Mouse (Mus musculus): ENCODE measurements around the gene Gtpbp6.
A peak's percentile ranks its signal among the peaks of the same experiment; 100 is the strongest.
"Not testable (repeated sequence)": the region's sequence is repeated elsewhere in the genome, so short reads cannot be mapped to it uniquely, and the experiment has no call there.

Gene Gtpbp6

GRCm38 (mm10) chr5:110107581-110108304 lies at the start of gene Gtpbp6:
Gene Gtpbp6 (minus strand): TSS chr5:110108197.
- peak; percentile 97 for DNase-seq (ENCODE audit: low read depth)

- DNase-seq (ENCODE audit: low read depth) = no peak
Measured at GRCm38 (mm10) chr5:110143007-110143406, 35.0 kb upstream of the Gtpbp6 start.

GRCm38 (mm10) chr5:110142309-110142708 lies 34.3 kb upstream of the Gtpbp6 start:
- DNase-seq (ENCODE audit: low read depth) = no peak

GRCm38 (mm10) chr5:110140424-110140823 lies 32.4 kb upstream of the Gtpbp6 start:
- DNase-seq (ENCODE audit: low read depth) = no peak

- no peak for DNase-seq (ENCODE audit: low read depth)
Measured at GRCm38 (mm10) chr5:110139325-110139724, 31.3 kb upstream of the Gtpbp6 start.

- DNase-seq (ENCODE audit: low read depth) = no peak
Measured at GRCm38 (mm10) chr5:110137816-110138215, 29.8 kb upstream of the Gtpbp6 start.

GRCm38 (mm10) chr5:110136087-110136464 lies 28.1 kb upstream of the Gtpbp6 start:
- no peak for DNase-seq (ENCODE audit: low read depth)

- DNase-seq (ENCODE audit: low read depth) = peak; percentile 97
Measured at GRCm38 (mm10) chr5:110135293-110136086, 27.5 kb upstream of the Gtpbp6 start, which contains the start of gene Chfr. Gene Chfr (plus strand): TSS chr5:110135842.

- DNase-seq (ENCODE audit: low read depth) = not testable (repeated sequence)
Measured at GRCm38 (mm10) chr5:110122380-110122779, 14.4 kb upstream of the Gtpbp6 start.

GRCm38 (mm10) chr5:110109991-110110441 lies 2.0 kb upstream of the Gtpbp6 start, which contains the start of gene Zfp605:
Gene Zfp605 (plus strand): TSS chr5:110110092.
- DNase-seq (ENCODE audit: low read depth) = peak; percentile 77

GRCm38 (mm10) chr5:110108305-110108628 lies 270 bp upstream of the Gtpbp6 start:
- no peak for DNase-seq (ENCODE audit: low read depth)

GRCm38 (mm10) chr5:110106901-110107564 lies 964 bp downstream of the Gtpbp6 start:
- no peak for DNase-seq (ENCODE audit: low read depth)

- DNase-seq (ENCODE audit: low read depth) = no peak
Measured at GRCm38 (mm10) chr5:110106140-110106871, 1.7 kb downstream of the Gtpbp6 start.

- no peak for DNase-seq (ENCODE audit: low read depth)
Measured at GRCm38 (mm10) chr5:110104616-110105380, 3.2 kb downstream of the Gtpbp6 start.

GRCm38 (mm10) chr5:110103901-110104615 lies 3.9 kb downstream of the Gtpbp6 start:
- no peak for DNase-seq (ENCODE audit: low read depth)

- DNase-seq (ENCODE audit: low read depth) = no peak
Measured at GRCm38 (mm10) chr5:110102853-110103625, 5.0 kb downstream of the Gtpbp6 start.

- no peak for DNase-seq (ENCODE audit: low read depth)
Measured at GRCm38 (mm10) chr5:110102429-110102828, 5.6 kb downstream of the Gtpbp6 start.

- no peak for DNase-seq (ENCODE audit: low read depth)
Measured at GRCm38 (mm10) chr5:110101716-110102347, 6.2 kb downstream of the Gtpbp6 start.
